Mouse (Mus musculus) gastrocnemius, postnatal 4 days (tissue): Measurements from ENCODE around the gene Cecr2. TPM values are rescaled to one million over a fixed set of nuclear protein-coding genes. Genes with fewer than 3 reads are reported as not detected.

Source experiments
- DNase-seq, 2 experiments: peaks; one replicate each; pipeline ENCODE4 v3.0.0; 2021 to 2022; ENCODE audit warnings: low spot score in 2 of 2, mixed read lengths in 2 of 2
- total RNA-seq, 2 experiments: library from RNA; stranded (reverse); gene quantifications; 2 replicates each; pipeline ENCODE4 v1.2.3; 2021

The Cecr2 gene
- total RNA-seq, 2 experiments from 2014 or later: 14.4 to 18.9 TPM

- DNase-seq: peak; percentile 39 to 44
Observed at GRCm38 (mm10) chr6:120666761-120667421, 722 bp downstream of the Cecr2 start.

- no peak for DNase-seq
Observed at GRCm38 (mm10) chr6:120667422-120667781, 1.2 kb downstream of the Cecr2 start.

- DNase-seq: no peak
Observed at GRCm38 (mm10) chr6:120667911-120668310, 1.7 kb downstream of the Cecr2 start.

- no peak for DNase-seq
Observed at GRCm38 (mm10) chr6:120674121-120674520, 8.0 kb downstream of the Cecr2 start.

- DNase-seq: no peak
Observed at GRCm38 (mm10) chr6:120674881-120675280, 8.7 kb downstream of the Cecr2 start.

GRCm38 (mm10) chr6:120675979-120676378, 9.8 kb downstream of the Cecr2 start:
- no peak for DNase-seq

GRCm38 (mm10) chr6:120683351-120683750, 17.2 kb downstream of the Cecr2 start:
- DNase-seq: no peak

- DNase-seq: no peak
Observed at GRCm38 (mm10) chr6:120684750-120685149, 18.6 kb downstream of the Cecr2 start.

GRCm38 (mm10) chr6:120686872-120687650, 20.9 kb downstream of the Cecr2 start:
- DNase-seq: no peak

- no peak for DNase-seq
Observed at GRCm38 (mm10) chr6:120700221-120700620, 34.1 kb downstream of the Cecr2 start.

GRCm38 (mm10) chr6:120704376-120704775, 38.2 kb downstream of the Cecr2 start:
- no peak for DNase-seq

- DNase-seq: no peak
Observed at GRCm38 (mm10) chr6:120708759-120709158, 42.6 kb downstream of the Cecr2 start.

GRCm38 (mm10) chr6:120714806-120715205, 48.6 kb downstream of the Cecr2 start:
- no peak for DNase-seq

- DNase-seq: no peak
Observed at GRCm38 (mm10) chr6:120715227-120715626, 49.1 kb downstream of the Cecr2 start.

- no peak for DNase-seq
Observed at GRCm38 (mm10) chr6:120715851-120716250, 49.7 kb downstream of the Cecr2 start.

GRCm38 (mm10) chr6:120716531-120716984, 50.4 kb downstream of the Cecr2 start:
- no peak for DNase-seq

GRCm38 (mm10) chr6:120725986-120726385, 59.8 kb downstream of the Cecr2 start:
- no peak for DNase-seq

GRCm38 (mm10) chr6:120736011-120736410, 69.8 kb downstream of the Cecr2 start:
- no peak for DNase-seq

- no peak for DNase-seq
Observed at GRCm38 (mm10) chr6:120736566-120736965, 70.4 kb downstream of the Cecr2 start.

GRCm38 (mm10) chr6:120743130-120743529, 77.0 kb downstream of the Cecr2 start:
- DNase-seq: no peak

- DNase-seq: no peak
Observed at GRCm38 (mm10) chr6:120744266-120744665, 78.1 kb downstream of the Cecr2 start.

- DNase-seq: no peak
Observed at GRCm38 (mm10) chr6:120746416-120746815, 80.2 kb downstream of the Cecr2 start.

- DNase-seq: no peak
Observed at GRCm38 (mm10) chr6:120761151-120761550, 95.0 kb downstream of the Cecr2 start.
